Mouse (Mus musculus) ZHBTc4 (cell line): ENCODE data around the gene Reln.

Experiments used
- DNase-seq: peaks from one replicate; pipeline ENCODE4 v3.0.0-alpha.2; 2011; ENCODE audit warnings: low read depth, low spot score

The Reln gene

GRCm38 (mm10) chr5:22118456-22118855, 226.0 kb downstream of the Reln start:
- no peak for DNase-seq

DNA sequence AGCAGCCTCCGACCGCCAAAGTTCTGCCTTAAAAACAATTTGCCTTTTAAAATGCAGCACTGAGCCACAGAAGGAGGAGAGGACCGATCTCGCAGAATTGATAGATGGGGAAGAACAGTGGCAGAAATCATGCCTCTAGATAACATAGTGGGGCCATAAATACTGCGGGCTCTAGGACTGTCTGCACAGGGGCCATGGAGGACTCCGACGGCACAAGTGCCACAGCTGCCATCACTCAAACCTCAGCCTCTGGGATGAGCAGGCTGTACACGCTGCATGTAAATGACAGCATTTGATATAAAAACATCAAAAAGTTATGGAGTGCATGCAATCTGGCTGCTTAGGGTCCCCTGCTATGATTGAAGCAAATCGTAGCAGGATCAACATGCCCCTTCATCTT, 227.6 kb downstream of the Reln start:
- no peak for DNase-seq

GRCm38 (mm10) chr5:22106811-22107485, 237.6 kb downstream of the Reln start:
- DNase-seq: no peak

DNA sequence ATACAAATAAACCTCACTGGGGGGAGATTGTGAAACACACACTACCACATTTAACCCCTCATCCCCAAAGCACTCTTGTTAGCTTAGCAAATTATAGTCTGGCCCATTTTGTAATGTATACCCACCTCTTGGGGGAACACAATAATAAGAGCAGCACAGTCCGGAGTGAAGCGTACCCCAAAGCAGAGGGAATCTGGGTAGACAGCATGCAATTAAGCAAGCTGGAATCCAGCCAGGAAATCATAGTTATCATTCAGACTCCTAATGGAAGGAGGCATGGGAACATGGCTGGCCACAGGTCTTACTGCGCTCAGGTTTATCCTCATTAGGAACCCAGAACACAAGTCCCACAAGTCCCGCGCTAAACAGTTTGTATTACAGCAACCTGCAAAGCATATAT, 249.5 kb downstream of the Reln start:
- DNase-seq: no peak

DNA sequence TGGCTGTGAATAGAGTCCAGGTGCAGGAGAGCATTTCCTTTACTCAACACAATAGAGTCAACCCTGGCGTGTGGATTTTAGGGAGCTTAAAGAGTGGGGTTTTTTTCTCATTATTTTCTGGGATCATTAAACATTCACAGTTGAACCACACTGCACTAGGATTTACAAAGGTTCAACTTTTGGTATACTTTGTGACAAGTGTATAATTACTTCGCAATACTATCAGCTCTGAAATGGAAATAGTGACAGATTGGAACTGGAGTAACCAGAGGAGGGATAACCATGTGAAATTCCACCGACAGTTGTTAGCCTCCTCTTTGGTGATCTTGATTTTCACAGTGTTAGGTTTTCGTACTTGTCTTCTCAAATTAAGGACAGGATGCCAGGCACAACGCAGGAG, 250.5 kb downstream of the Reln start:
- no peak for DNase-seq

- no peak for DNase-seq
Observed at GRCm38 (mm10) chr5:22093157-22093865, 251.2 kb downstream of the Reln start.

DNA sequence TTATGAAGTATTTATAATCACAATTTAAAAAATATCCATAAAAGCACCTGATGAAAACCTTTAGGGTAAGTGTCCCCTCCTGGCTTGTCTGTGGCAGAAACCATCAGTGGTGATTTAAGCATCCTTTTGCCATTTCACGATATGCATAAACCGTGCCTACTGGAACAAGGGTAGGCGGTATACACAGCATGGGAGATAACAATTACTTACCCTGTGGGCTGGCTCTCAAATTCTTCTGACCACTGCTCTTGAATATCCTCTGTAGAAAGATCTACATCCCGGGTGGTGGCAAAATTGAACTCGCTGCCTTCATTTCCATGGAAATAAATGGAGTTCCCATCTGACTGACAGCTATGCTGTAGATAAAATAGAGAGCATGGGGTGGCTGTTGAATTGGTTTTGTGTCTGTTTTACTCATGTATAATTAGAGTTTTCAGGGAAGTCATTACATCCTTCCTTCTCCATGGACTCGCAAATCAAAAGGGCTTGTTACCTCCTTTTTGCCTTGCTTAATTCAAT, 264.0 kb downstream of the Reln start:
- no peak for DNase-seq

DNA sequence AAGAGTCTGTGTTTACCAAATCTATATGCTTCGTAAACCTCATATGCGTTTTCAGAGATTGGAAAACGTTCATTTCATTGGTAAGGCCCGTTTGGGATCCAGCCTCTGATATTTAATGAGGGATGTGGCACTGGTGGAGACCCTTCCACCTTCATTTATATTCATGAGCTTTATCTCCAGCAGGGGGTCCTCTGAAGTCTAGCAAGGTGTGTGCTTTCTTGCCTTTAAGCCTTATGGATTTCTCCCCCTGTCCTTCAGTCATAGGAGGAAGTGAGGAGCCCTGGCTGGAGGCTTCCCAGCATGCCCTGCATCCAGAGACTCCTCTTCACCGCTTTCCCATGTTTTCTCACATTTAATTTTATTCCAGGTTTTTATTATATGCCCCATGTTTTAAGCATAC, 269.5 kb downstream of the Reln start:
- no peak for DNase-seq

- DNase-seq: no peak
Observed at GRCm38 (mm10) chr5:22072591-22072990, 271.9 kb downstream of the Reln start.

DNA sequence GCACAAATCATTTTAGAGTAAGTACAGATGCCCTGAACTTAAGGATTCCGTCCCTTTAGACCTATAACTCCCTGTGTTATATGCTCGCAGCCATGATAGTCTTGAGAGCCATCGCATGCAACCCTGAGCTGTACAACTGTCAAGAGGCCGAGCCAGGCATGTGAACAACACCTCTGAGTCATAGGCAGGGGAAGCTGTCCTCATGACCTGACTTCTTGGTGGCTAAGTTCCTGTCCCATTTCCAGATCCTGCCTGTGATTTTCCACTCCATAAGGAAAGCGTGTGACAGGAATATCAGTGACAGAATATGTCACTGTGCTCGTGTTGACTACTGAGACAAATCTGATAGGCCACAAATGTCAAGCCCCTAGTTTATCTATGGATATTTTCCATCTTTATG, 285.3 kb downstream of the Reln start:
- no peak for DNase-seq

DNA sequence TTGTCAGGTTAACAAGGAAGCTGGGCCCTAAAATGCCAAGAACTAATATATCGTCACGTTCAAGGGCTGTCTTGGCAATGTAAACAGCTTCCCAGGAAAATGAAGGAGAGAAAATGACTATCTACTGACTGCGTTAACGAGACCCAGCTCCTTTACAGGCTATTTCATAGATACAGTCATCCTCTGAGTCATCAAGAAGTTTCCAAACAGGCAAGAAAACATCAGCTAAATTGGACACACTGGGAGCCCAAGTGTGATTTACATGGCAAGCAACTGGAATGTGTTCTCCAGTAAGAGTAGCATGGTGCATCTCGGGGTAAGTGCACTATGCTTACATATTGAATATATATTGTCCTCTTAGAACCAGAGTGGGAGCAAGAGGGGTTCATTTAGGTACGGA, 302.7 kb downstream of the Reln start:
- DNase-seq: no peak

DNA sequence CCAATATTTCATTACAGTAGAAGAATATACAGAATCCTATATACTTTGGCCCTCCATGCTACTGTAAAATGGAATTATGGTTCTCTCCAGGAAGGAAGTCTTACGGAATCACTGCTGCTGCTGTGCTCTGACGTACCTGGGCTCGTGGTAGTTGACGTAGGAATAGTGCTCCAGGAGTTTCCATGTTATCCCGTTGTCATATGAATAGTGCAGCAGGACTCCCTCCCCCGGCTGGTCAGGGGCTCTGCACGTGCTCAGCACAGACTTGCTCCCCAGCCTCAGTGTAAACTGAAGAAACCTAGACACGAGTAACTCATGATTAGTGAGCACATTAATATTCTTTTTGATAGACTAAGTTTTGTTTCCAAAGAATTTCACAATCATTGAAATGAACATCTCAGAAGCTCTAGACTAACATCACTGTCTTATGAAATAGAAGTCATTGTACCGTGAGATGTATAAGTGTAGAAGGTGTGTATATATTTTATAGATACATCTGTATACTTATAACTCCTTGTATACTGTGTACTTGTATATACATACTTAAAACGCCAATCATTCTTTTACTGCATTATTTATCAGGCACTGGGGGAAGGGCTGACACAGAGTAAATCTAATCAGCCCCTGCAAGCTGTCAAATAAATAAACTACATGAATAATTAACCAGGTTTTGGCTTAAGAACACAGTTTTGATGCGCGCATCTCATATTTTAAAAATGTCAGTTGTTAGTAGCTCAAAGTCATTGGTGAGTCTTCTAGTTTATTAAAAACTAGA, 304.9 kb downstream of the Reln start:
- DNase-seq: no peak

GRCm38 (mm10) chr5:22035201-22035600, 309.3 kb downstream of the Reln start:
- no peak for DNase-seq

DNA sequence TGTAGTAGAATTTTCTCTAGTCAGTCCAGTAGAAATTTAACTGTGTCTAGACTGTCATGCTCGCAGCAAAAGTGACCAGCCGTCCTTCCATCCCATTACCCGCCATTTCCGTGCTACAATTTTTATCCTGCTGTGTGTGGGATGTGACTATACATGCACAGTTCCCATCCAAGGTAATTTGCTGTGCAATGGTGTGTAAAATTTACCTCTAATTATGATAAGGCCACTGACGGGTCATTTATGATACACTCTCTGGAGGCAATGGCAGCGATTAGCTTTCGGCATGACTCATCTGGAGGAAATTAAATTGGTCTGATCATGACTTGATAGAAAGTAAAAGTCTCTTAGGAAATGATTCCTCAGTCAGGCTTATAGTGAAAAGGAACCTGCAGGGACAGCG, 311.5 kb downstream of the Reln start:
- DNase-seq: no peak

DNA sequence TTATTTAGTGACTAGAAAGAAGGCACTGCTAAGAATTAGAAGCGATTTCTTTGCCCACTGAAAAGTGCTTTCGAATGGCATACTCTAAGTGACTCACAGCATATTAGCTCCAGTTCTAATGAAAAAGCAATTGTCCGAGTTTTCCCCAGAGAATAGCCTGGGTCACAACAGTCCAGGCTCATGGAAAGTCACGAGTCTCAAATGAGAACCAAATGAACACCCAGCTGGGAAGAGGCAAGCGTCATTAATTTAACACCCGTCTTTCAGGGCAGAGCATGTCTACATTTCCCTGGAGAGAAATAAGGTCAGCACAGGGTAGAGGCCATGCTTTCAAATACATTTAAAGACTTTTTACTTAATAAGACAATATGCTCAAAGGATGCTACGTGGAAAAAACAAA, 312.8 kb downstream of the Reln start:
- no peak for DNase-seq

DNA sequence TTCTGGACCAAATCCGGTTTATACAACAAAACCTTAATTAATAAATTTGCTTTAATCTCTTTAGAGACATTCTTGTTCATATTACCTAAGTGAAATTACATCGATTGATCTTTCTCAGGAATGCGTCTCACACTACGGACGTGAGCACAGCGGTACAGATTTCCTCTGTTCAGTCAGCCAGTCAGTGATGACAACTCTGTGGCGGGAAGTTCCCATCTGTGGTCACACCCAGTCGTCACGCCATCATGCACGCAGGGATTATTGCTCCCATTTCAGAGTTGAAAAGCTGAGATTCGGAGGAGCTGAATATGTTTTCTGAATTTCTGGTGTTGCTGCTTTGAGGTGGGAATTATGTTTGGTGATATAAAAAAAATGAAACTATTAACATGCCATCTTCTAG, 316.1 kb downstream of the Reln start:
- DNase-seq: no peak

- DNase-seq: no peak
Observed at GRCm38 (mm10) chr5:22027240-22027875, 317.1 kb downstream of the Reln start.

DNA sequence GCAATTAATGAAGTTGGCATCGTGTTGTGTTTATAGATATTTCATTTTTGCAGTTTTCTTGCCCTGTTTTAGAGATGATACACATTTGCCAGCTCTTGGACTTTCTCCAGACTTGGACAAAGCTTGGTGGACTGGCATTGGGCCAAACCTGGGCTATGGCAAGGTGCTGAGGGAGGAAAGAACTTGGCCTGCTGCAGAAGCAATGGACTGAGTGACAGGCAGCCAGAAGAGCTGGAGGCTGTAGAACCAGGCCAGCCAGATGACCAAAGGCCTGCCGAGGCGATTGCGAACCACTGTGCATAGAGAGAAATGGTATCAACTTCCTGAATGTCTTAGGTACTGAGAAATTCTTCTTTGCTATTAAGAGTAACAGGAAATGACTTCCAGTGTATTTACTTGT, 318.8 kb downstream of the Reln start:
- DNase-seq: no peak

DNA sequence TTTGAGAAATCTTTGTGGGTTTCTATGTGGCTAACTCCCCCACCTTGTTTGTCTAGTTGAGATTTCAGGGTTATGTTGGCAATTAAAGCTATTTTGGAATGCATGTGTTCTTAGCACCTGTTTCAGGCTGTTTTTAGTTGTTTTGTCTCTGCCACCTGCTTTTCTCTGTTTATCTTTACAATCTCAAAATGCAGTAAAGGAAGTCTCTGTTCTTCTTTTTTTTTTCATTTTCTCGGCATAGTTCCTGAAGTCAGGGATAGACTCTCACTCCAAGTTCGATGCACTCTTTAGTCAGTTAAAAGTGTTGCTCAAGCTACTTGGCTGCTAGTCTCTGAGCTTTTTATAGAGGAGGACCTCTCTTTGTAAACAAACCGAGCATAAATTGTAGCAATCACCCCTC, 320.4 kb downstream of the Reln start:
- DNase-seq: no peak

GRCm38 (mm10) chr5:22017896-22018295, 326.6 kb downstream of the Reln start:
- no peak for DNase-seq

- no peak for DNase-seq
Observed at GRCm38 (mm10) chr5:22014459-22014858, 330.0 kb downstream of the Reln start.

- DNase-seq: no peak
Observed at GRCm38 (mm10) chr5:22009142-22009541, 335.4 kb downstream of the Reln start.
